Mouse (Mus musculus): ENCODE data around the gene Rgl1. TPM values are rescaled to one million over a fixed set of nuclear protein-coding genes. Genes with fewer than 3 reads are reported as not detected.

Gene Rgl1
- polyA plus RNA-seq, 1 experiment from 2014 or later: 28.6 TPM

- ATAC-seq (replicated peaks; ENCODE audit: low FRiP score) (no peak), DNase-seq (ENCODE audit: low spot score) (no peak)
- no peaks in the 10 kb centered on the region for H3K4me1 ChIP-seq (replicated peaks; ENCODE audit: control insufficient read depth, insufficient read depth, low read length)
- no peak overlapping the region for H3K9ac ChIP-seq (ENCODE audit: low read length)
- H3K4me2 ChIP-seq (ENCODE audit: low read depth, low read length, severe bottlenecking): no peak overlapping the region
- no peak overlapping the region for H3K4me3 ChIP-seq (ENCODE audit: low read depth, low read length)
- WGBS: 88% methylated on average over 2 of the region's 2 CpGs
- no peak overlapping the region for H3K27ac ChIP-seq (ENCODE audit: low read depth, low read length)
- H3K36me3 ChIP-seq (ENCODE audit: control insufficient read depth, insufficient read depth, low read length): no peaks in the 10 kb centered on the region
- no peaks in the 10 kb centered on the region for H3K27me3 ChIP-seq (ENCODE audit: control insufficient read depth, insufficient read depth, low read length)
- no peaks in the 10 kb centered on the region for H3K9me3 ChIP-seq (ENCODE audit: control insufficient read depth, low read length)
These were observed 269.3 kb downstream of the Rgl1 start for GRCm38 (mm10) chr1:152496831-152497230.

- 94% methylated on average over 1 of the region's 1 CpGs for WGBS
- Histone ChIP-seq H3K4me1 (replicated peaks; ENCODE audit: control insufficient read depth, insufficient read depth, low read length) (no peaks in the 10 kb centered on the region), H3K4me2 (ENCODE audit: low read depth, low read length, severe bottlenecking) (no peak overlapping the region), H3K27ac (ENCODE audit: low read depth, low read length) (no peak overlapping the region), H3K36me3 (ENCODE audit: control insufficient read depth, insufficient read depth, low read length) (no peaks in the 10 kb centered on the region), H3K9ac (ENCODE audit: low read length) (no peak overlapping the region), H3K4me3 (ENCODE audit: low read depth, low read length) (no peak overlapping the region), H3K27me3 (ENCODE audit: control insufficient read depth, insufficient read depth, low read length) (no peaks in the 10 kb centered on the region), H3K9me3 (ENCODE audit: control insufficient read depth, low read length) (no peaks in the 10 kb centered on the region)
- DNase-seq (ENCODE audit: low spot score): no peak
- no peak for ATAC-seq (replicated peaks; ENCODE audit: low FRiP score)
These were observed 273.9 kb downstream of the Rgl1 start for GRCm38 (mm10) chr1:152492258-152492657.

GRCm38 (mm10) chr1:152490842-152491241 is 275.3 kb downstream of the Rgl1 start:
- Histone ChIP-seq H3K27ac (ENCODE audit: low read depth, low read length) (no peak overlapping the region), H3K9me3 (ENCODE audit: control insufficient read depth, low read length) (no peaks in the 10 kb centered on the region), H3K4me2 (ENCODE audit: low read depth, low read length, severe bottlenecking) (no peak overlapping the region), H3K27me3 (ENCODE audit: control insufficient read depth, insufficient read depth, low read length) (no peaks in the 10 kb centered on the region), H3K36me3 (ENCODE audit: control insufficient read depth, insufficient read depth, low read length) (no peaks in the 10 kb centered on the region), H3K4me1 (replicated peaks; ENCODE audit: control insufficient read depth, insufficient read depth, low read length) (no peaks in the 10 kb centered on the region), H3K4me3 (ENCODE audit: low read depth, low read length) (no peak overlapping the region), H3K9ac (ENCODE audit: low read length) (no peak overlapping the region)
- DNase-seq (ENCODE audit: low spot score) (no peak), ATAC-seq (replicated peaks; ENCODE audit: low FRiP score) (no peak)
- 90% methylated on average over 1 of the region's 1 CpGs for WGBS

GRCm38 (mm10) chr1:152476126-152476525 is 290.0 kb downstream of the Rgl1 start:
- Histone ChIP-seq H3K27ac (ENCODE audit: low read depth, low read length) (no peak overlapping the region), H3K4me3 (ENCODE audit: low read depth, low read length) (no peak overlapping the region), H3K4me1 (replicated peaks; ENCODE audit: control insufficient read depth, insufficient read depth, low read length) (no peaks in the 10 kb centered on the region), H3K36me3 (ENCODE audit: control insufficient read depth, insufficient read depth, low read length) (no peaks in the 10 kb centered on the region), H3K27me3 (ENCODE audit: control insufficient read depth, insufficient read depth, low read length) (no peaks in the 10 kb centered on the region), H3K9ac (ENCODE audit: low read length) (no peak overlapping the region), H3K9me3 (ENCODE audit: control insufficient read depth, low read length) (no peaks in the 10 kb centered on the region), H3K4me2 (ENCODE audit: low read depth, low read length, severe bottlenecking) (no peak overlapping the region)
- no peak for ATAC-seq (replicated peaks; ENCODE audit: low FRiP score)
- no peak for DNase-seq (ENCODE audit: low spot score)
- 84% methylated on average over 4 of the region's 4 CpGs for WGBS

- H3K36me3 ChIP-seq (ENCODE audit: control insufficient read depth, insufficient read depth, low read length): no peaks in the 10 kb centered on the region
- 84% methylated on average over 9 of the region's 9 CpGs for WGBS
- H3K9me3 ChIP-seq (ENCODE audit: control insufficient read depth, low read length): no peaks in the 10 kb centered on the region
- H3K4me2 ChIP-seq (ENCODE audit: low read depth, low read length, severe bottlenecking): no peak overlapping the region
- no peaks in the 10 kb centered on the region for H3K4me1 ChIP-seq (replicated peaks; ENCODE audit: control insufficient read depth, insufficient read depth, low read length)
- H3K27me3 ChIP-seq (ENCODE audit: control insufficient read depth, insufficient read depth, low read length): no peaks in the 10 kb centered on the region
- DNase-seq (ENCODE audit: low spot score) (no peak), ATAC-seq (replicated peaks; ENCODE audit: low FRiP score) (no peak)
- no peak overlapping the region for H3K27ac ChIP-seq (ENCODE audit: low read depth, low read length)
- H3K4me3 ChIP-seq (ENCODE audit: low read depth, low read length): no peak overlapping the region
- H3K9ac ChIP-seq (ENCODE audit: low read length): no peak overlapping the region
These were observed 297.7 kb downstream of the Rgl1 start for GRCm38 (mm10) chr1:152468443-152468842.

Other genes with a start within 250 kb of the Rgl1 start
- gene Apobec4, start 15.8 kb downstream of the Rgl1 start, polyA plus RNA-seq (2014; fragmentation: Nextera tagmentation; extraction: Ambion mirVana): not detected in 2 replicates
- 252 and 259 TPM in 2 replicates for gene Arpc5, start 191 bp upstream of the Rgl1 start, polyA plus RNA-seq (2014; fragmentation: Nextera tagmentation; extraction: Ambion mirVana)
- 2.5 TPM in 2 replicates for gene Ncf2, start 33.8 kb upstream of the Rgl1 start, polyA plus RNA-seq (2014; fragmentation: Nextera tagmentation; extraction: Ambion mirVana)
- gene Smg7, start 136.3 kb upstream of the Rgl1 start, polyA plus RNA-seq (2014; fragmentation: Nextera tagmentation; extraction: Ambion mirVana): 47.1 and 51.1 TPM in 2 replicates
- gene Nmnat2, start 188.6 kb upstream of the Rgl1 start, polyA plus RNA-seq (2014; fragmentation: Nextera tagmentation; extraction: Ambion mirVana): 11.7 and 16.0 TPM in 2 replicates